Mouse (Mus musculus) ES-Bruce4 (cell line): ENCODE results near the gene Cux2.
A peak's percentile ranks its signal among the peaks of the same experiment; 100 is the strongest.

ENCODE experiments used
- CTCF ChIP-seq: IDR thresholded peaks from one replicate; pipeline ENCODE4 v1.8.1; 2011; ENCODE audit warnings: low read depth, low read length
- POLR2A ChIP-seq: IDR thresholded peaks from one replicate; pipeline ENCODE4 v1.8.1; 2011; ENCODE audit warnings: low read length; ENCODE audit not compliant: insufficient read depth

DNA sequence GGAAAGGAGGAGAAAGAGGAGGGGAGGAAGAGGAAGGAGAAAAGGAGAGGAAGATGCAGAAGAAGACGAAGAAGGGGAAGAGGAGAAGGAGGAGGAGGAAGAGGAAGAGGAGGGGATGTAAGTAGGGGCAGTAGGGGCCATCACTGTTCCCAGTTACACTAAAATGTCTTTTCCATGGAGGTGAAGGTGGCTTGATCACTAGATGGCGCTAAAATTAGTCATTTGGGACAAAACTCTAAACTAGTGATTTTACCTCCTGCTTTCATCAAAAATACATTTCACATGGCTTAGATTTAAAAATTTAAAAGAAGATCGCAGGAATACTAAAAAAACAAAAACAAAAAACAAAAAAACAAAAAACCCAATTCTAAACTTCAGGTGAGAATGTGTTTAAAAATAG, 156.3 kb downstream of the Cux2 start:
- TF ChIP-seq POLR2A = no peak
- peak; percentile 23 for TF ChIP-seq CTCF
